Mouse (Mus musculus): ENCODE measurements around the gene Ubap2l.

Ubap2l gene

GRCm38 (mm10) chr3:89968509-89968908 is 83.9 kb downstream of the Ubap2l start:
- no peak for DNase-seq (ENCODE audit: low read depth, low spot score)

DNA sequence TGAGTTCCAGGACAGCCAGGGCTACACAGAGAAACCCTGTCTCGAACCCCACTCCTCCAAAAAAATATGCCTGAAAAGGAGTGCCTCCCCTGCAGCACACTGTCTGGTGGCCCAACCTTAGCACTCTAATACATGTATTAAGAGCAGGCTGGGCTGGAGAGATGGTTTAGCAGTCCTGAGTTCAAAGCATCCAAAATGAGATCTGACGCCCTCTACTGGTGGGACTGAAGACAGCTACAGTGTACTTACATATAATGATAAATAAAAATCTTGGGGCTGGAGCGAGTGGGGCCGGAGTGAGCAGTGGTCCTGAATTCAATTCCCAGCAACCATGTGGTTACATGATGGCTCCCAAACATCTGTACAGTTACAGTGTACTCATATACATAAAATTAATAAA is 85.5 kb downstream of the Ubap2l start:
- DNase-seq (ENCODE audit: low read depth, low spot score) = no peak

DNA sequence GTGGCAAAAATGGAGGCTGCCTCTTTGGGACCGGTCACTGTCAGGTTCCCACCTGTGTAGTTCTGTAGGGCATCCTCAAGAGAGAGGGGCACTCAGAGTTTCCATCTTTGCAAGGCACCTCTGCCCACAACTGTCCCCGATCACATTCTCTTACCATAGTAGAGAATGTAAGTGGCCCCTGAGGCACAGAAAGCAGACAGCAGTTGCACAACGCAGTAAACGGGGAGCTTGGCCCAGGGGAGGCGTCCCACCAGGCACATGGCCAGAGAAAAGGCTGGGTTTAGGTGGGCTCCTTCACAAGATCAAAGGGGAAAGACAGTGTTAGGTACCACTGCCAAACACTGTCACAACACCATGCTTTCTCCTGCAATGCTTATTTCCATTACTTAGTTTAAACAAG is 86.5 kb downstream of the Ubap2l start:
- no peak for DNase-seq (ENCODE audit: low read depth, low spot score)

DNA sequence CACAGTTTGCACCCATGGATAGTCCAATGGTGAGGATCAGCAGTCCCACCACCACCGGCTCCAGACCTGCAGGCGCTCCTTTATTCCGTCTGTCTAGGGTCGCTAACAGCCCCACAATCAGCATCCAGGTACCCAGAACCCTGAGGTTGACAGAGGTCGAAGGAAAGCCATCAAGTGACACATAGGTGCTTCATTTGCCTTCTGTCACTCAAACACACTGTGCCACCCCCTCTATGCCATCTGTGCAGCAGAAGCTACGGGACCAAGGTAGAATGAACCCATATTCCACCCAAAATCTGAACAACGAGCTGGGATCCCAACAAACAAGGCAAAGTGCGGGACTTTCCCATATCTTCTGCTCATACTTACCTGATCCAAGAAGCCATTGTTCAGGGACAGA is 86.9 kb downstream of the Ubap2l start:
- DNase-seq (ENCODE audit: low read depth, low spot score) = no peak

DNA sequence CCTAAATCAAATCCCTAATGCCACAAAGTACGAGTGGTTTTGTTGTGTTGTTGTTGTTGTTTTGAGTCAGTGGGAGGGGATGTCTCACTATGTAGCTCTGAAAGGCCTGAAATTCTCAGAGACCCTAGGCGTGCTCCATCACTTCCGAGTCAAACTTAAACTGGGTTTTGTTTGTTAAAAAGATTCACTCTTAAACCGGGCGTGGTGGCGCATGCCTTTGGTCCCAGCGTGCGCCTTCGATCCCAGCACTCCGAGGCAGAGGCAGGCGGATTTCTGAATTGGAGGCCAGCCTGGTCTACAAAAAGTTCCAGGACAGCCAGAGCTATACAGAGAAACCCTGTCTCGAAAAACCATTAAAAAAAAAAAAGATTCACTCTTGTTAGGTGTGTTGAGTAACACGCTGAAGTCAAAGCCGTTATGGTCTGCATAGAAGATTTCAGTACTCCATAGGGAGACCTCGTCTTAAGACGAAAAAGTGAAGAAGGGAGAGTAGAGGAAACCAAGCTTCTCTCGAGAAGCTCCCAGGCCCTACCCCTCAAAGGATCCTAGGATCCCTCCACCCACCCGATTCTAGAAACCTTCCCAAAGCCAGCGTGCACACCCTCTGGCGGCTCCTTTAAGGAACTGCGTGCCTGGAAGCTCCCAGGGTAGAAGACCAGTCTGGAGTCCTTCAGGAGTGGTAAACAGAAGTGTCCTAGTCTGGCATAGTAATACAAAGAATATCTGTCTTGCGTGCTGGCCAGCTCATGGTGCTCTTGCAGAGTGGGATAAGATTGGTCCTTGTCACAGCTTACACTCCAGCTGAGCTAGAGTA is 88.3 kb downstream of the Ubap2l start:
- no peak for DNase-seq (ENCODE audit: low read depth, low spot score)

DNA sequence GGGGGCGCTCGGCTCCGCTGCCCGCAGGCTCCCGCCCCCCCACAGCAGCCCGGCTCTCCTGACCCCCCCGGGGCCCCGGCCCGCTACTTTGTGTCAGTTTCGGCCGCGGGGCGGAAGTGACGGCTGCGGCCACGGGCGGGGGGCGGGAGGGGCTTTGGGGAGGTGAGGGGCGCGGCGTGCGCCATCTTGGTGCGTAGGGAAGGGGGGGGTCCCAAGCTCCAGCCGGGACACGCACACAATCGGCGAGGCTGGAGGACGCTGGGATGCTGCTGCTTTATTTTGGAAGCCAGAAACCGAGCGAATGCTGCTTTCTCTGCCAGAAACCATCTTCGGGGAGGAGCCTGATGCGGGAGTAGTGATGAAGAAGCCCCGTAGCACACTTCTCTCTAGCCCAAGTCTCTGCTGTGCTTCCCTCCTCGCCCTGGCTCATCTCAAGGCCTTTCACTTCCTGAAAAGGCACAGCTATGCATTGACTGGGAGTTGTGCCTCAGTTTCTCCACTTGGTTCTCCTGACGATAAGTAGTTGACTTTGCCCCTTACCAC is 89.1 kb downstream of the Ubap2l start, which contains the start of gene Atp8b2:
Gene Atp8b2, minus strand, starts transcription at position 288 of the 543 bp plus-strand sequence.
- no peak for DNase-seq (ENCODE audit: low read depth, low spot score)

DNA sequence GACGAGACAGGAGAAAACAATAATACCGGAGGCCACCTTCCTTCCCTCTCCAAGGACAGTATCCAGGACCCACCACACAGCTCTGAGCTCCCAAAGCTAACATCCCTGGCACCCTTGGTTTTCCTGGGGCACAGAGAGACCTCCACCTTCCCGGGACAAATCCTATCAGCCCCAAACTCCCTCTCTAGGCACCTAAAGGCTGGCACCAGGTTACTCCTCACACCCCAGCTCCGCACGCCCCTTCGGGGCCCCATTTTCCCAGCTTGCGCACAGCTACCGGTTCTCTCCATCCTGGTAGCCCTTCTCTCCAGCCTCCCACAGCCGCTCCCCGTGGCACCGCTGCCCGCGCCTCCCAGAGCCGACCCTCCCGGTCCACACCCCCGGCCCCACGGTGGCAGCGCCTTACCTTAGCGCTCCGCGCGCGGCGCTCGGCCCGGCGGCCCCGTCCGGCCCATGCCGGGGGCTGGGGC is 89.6 kb downstream of the Ubap2l start:
- no peak for DNase-seq (ENCODE audit: low read depth, low spot score)

GRCm38 (mm10) chr3:89962059-89962750 is 90.2 kb downstream of the Ubap2l start:
- no peak for DNase-seq (ENCODE audit: low read depth, low spot score)

DNA sequence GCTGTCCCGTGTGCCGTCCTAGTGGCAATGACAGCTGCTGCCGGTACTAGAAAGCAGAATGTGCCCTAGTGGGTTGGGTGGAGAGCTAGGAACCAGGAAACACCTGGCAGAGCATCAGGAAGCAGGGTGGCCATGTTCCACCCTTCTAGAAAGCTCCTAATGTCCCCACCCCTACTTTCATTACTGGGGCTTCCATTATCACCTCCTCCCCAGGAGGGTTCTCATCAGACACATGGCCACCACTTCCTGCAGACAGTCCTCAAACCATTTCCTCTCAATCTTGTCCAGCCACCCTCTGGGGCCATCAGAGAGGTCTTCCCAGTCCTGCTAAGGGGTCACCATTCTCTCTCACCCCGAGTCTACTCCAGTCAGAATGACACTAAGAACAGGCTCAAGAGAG is 91.0 kb downstream of the Ubap2l start:
- DNase-seq (ENCODE audit: low read depth, low spot score) = no peak

DNA sequence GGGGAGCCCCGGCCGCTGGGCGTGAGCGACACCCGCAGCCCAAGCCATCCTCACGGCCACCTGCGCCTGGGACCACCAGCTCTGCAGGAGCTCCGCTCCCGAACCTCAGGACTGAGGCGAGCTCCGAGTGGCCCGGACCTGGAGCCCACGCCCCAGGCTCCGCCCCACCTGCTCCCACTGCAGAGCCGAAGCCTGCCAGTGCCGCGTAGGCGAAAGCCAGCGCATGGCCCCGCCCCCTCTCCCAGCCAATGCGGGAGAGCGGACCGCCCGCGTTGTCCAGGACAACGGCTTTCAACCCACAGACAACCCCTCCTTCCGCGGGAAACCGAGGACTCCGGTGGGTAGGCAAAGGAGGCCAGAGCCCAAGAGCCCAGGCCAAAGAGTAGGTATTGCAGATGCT is 92.0 kb downstream of the Ubap2l start:
- peak; percentile 74 for DNase-seq (ENCODE audit: low read depth, low spot score)

DNA sequence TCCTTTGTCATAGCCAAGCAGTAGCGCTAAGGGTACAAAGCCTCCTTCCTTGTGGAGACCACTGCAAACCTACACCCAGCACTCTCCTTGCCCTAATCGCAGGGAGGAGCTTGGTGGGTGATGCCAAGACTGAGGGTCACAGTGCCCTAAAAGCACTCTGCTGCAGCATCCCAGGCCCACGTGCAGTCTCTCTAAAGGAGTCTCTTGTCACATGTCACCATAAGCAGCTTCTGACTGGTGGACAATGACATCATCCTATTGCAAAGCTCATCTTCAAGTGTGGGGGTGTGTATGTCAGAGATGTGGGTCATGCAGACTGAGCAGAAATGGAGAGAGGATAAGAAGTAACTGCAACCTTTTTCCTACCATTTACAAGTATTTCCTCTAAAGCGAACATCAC is 93.0 kb downstream of the Ubap2l start:
- DNase-seq (ENCODE audit: low read depth, low spot score) = no peak

- no peak for DNase-seq (ENCODE audit: low read depth, low spot score)
These were observed 94.5 kb downstream of the Ubap2l start for GRCm38 (mm10) chr3:89957880-89958279.

GRCm38 (mm10) chr3:89956177-89956971 is 96.1 kb downstream of the Ubap2l start:
- no peak for DNase-seq (ENCODE audit: low read depth, low spot score)

DNA sequence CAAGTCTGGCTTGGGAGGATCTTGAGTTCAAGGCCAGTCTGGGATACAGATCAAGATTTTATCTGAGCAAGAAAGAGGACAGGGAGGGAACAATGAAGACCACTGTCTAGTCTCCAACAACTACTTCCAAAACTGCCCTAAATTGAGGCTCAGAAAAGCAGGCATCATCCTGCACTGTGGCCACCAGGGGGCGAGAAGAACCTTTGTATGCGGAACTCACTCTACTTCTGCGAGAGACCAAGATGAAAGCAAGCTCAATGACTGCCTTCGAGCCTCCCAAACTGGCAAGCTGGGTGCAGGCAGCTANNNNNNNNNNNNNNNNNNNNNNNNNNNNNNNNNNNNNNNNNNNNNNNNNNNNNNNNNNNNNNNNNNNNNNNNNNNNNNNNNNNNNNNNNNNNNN is 99.0 kb downstream of the Ubap2l start:
- DNase-seq (ENCODE audit: low read depth, low spot score) = peak; percentile 60

All from skeletal muscle tissue, adult 2 months (tissue).